Mouse (Mus musculus) neural tube, embryonic 14.5 days (tissue): ENCODE measurements at regions not wholly inside any gene's neighbourhood (a gene's known extent, or its start where the extent isn't known, plus 50 kb on each side); places are given as distances from the start of the nearest gene placed in this dataset.

Source experiments
- ATAC-seq: fragments of 200-750 bp; cut with Nextera tagmentation; 2 replicates; pipeline ENCODE4 v1.8.0; 2017; ENCODE audit warnings: low read depth, mild to moderate bottlenecking, moderate TSS enrichment, moderate library complexity
- H3K27ac ChIP-seq: fragments of 300-500 bp; sonication (generic); 2 replicates; pipeline ENCODE4 v1.5.1; 2014; ENCODE audit warnings: low read depth, mild to moderate bottlenecking, control low read depth, low read length, moderate library complexity, mixed read lengths
- H3K27me3 ChIP-seq: fragments of 300-500 bp; sonication (generic); 2 replicates; pipeline ENCODE4 v1.6.1; 2014; ENCODE audit warnings: low read length; ENCODE audit not compliant: control insufficient read depth, insufficient read depth
- H3K36me3 ChIP-seq: fragments of 300-500 bp; sonication (generic); 2 replicates; pipeline ENCODE4 v1.6.1; 2014; ENCODE audit warnings: low read length, mixed read lengths; ENCODE audit not compliant: control insufficient read depth, insufficient read depth
- H3K4me1 ChIP-seq: fragments of 300-500 bp; sonication (generic); 2 replicates; pipeline ENCODE4 v1.6.1; 2014; ENCODE audit warnings: low read length; ENCODE audit not compliant: control insufficient read depth, insufficient read depth
- H3K4me2 ChIP-seq: fragments of 300-500 bp; sonication (generic); 2 replicates; pipeline ENCODE4 v1.6.1; 2014; ENCODE audit warnings: mild to moderate bottlenecking, low read depth, low read length, control low read depth
- H3K4me3 ChIP-seq: fragments of 300-500 bp; sonication (generic); 2 replicates; pipeline ENCODE4 v1.5.1; 2014; ENCODE audit warnings: low read depth, low read length, control low read depth, mixed read lengths
- H3K9ac ChIP-seq: fragments of 300-500 bp; sonication (generic); replicated peaks from 2 replicates; pipeline ENCODE4 v1.6.1; 2014; ENCODE audit warnings: low read depth, mild to moderate bottlenecking, control low read depth, low read length, mixed read lengths
- H3K9me3 ChIP-seq: fragments of 300-500 bp; sonication (generic); 2 replicates; pipeline ENCODE4 v1.6.1; 2016; ENCODE audit warnings: low read length; ENCODE audit not compliant: control insufficient read depth
- WGBS: fragments of 180-500 bp; shearing (Covaris S2); extraction: QIAGEN DNeasy Blood & Tissue Kit; methylation state at CpG from one replicate; pipeline ENCODE4 v1.1.7; 2014; 5-methylcytosine and 5-hydroxymethylcytosine counted together

DNA sequence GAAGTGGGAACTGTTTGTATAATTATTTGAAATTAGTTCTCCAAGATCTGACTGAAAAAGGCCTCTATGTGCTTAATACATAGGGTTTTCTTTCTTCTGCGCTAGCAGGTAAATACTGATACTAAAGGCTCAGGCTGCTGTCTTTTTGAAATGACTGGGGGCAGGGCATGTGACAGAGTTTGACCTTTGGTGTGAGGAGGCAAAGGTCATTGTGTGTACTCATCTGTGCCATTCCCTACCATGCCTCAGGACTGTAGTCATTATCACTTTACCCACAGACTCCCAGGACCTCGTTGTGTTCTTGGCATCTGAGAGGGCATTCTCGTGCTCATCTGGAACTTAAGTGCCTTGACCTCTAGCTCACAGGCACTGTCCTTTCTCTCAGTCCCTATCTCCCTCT is 88.5 kb downstream of the Sox1 start:
- Histone ChIP-seq H3K9ac (no peak overlapping the region), H3K4me2 (no peak overlapping the region), H3K4me3 (no peak overlapping the region), H3K36me3 (no peaks in the 10 kb centered on the region), H3K27ac (no peak overlapping the region), H3K4me1 (0 out of 2 replicates have a peak, but pooled peaks cover 3% of the 10 kb centered on the region), H3K27me3 (peaks cover 4% of the 10 kb centered on the region), H3K9me3 (no peaks in the 10 kb centered on the region)
- ATAC-seq = no peak
- WGBS = 77% methylated on average over 3 of the region's 3 CpGs

DNA sequence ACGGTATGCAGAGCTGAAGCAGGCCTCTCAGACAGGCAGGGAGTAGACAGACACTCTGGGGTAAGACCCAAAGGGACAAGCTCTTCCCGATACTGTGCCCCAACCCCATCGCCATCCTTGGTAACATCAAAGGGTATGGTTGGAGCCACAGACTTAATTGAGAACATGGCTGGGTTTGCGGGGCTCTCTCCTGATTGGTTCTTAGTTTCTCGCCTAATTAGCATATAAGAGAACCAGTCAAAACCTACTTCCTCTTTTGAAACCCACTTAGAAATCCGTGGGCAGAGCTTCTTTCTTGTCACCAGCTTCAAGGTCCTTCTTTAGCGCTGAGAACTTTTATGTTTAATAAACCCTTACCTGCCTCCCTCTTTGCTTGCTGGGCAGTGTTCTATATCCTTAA is 87.5 kb upstream of the Spaca7 start:
- no peak for ATAC-seq
- H3K36me3 ChIP-seq = no peaks in the 10 kb centered on the region
- no peak overlapping the region for H3K4me2 ChIP-seq
- H3K9ac ChIP-seq = no peak overlapping the region
- H3K4me3 ChIP-seq = no peak overlapping the region
- H3K27me3 ChIP-seq = peaks cover under 1% of the 10 kb centered on the region; the same call in 1 of the 2 replicates
- H3K4me1 ChIP-seq = 0 out of 2 replicates have a peak, but pooled peaks cover 3% of the 10 kb centered on the region
- no peaks in the 10 kb centered on the region for H3K9me3 ChIP-seq
- 84% methylated on average over 7 of the region's 7 CpGs for WGBS
- no peak overlapping the region for H3K27ac ChIP-seq

DNA sequence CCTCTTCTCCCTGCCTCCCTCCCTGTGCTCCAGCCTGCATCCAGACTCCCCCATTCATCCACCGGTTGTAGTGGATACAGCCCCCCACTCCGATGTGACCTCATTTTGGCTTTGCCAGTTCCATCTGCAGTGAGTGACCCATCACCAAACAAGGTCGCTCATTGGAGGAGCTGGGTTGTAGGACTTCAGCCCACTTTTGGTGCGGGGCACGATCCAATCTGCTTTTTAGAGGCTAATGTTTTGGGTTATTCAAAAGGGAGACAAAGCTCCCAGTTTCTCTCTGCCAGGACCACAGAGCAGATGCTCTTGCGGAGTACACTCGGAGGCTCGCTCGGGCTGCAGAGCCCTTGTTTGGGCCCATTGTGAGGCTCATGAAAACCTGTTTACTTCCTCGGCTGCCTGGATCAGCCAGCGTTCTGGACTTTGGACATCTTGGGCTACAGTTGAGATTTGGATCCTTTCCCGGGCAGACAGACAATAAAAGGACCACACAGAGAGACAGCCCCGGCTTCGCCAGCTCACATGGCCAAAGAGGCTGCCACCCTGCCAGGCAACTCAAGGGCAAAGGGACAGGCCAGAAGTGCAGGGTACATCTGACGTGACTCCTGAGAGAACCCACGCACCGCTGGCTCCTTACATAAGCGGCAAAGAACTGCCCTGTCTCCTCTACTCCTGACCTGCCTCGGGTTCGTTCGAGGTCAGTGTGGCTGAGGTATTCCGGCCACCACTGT is 86.3 kb upstream of the Spaca7 start:
- H3K36me3 ChIP-seq = no peaks in the 10 kb centered on the region
- peak; percentile 76; the same call in 1 of the 2 replicates for ATAC-seq
- 47% methylated on average over 22 of the region's 22 CpGs for WGBS
- H3K27ac ChIP-seq = no peak overlapping the region
- no peaks in the 10 kb centered on the region for H3K9me3 ChIP-seq
- H3K4me3 ChIP-seq = no peak overlapping the region
- H3K9ac ChIP-seq = no peak overlapping the region
- H3K27me3 ChIP-seq = no peaks in the 10 kb centered on the region
- H3K4me1 ChIP-seq = 0 out of 2 replicates have a peak, but pooled peaks cover 3% of the 10 kb centered on the region
- H3K4me2 ChIP-seq = no peak overlapping the region

DNA sequence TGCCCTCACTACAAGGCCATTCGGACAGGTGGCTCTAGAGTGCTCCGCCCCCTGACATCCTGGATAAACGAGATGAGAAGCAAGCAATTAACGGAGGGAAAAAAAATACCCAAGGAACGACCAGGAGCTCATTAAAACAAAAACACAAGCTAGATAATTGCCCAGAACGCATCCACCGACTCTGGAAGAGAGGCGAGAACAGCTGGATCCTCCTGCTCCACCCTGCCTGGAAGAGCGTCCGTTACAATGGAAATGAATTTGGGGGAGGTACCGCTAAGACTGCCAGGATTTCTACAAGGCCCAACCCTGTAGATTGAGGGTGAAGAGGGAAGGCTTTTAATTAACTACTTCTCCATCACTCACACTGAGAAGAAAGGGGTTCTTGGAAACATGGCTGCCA is 85.6 kb upstream of the Spaca7 start:
- Histone ChIP-seq H3K4me1 (no peaks in the 10 kb centered on the region), H3K4me3 (no peak overlapping the region), H3K9ac (no peak overlapping the region), H3K4me2 (no peak overlapping the region), H3K36me3 (no peaks in the 10 kb centered on the region), H3K27me3 (no peaks in the 10 kb centered on the region), H3K27ac (no peak overlapping the region), H3K9me3 (no peaks in the 10 kb centered on the region)
- 33% methylated on average over 11 of the region's 11 CpGs for WGBS
- no peak for ATAC-seq

GRCm38 (mm10) chr8:12489194-12489593 is 83.6 kb upstream of the Spaca7 start:
- H3K27me3 ChIP-seq = no peaks in the 10 kb centered on the region

GRCm38 (mm10) chr8:12491472-12491871 is 81.4 kb upstream of the Spaca7 start:
- no peaks in the 10 kb centered on the region for H3K36me3 ChIP-seq
- 77% methylated on average over 6 of the region's 6 CpGs for WGBS
- no peak for ATAC-seq
- H3K4me1 ChIP-seq = no peaks in the 10 kb centered on the region
- H3K27ac ChIP-seq = no peak overlapping the region
- no peak overlapping the region for H3K9ac ChIP-seq
- H3K27me3 ChIP-seq = no peaks in the 10 kb centered on the region
- H3K9me3 ChIP-seq = no peaks in the 10 kb centered on the region
- no peak overlapping the region for H3K4me2 ChIP-seq
- no peak overlapping the region for H3K4me3 ChIP-seq

More at GRCm38 (mm10) chr8:12489194-12489593, 83.6 kb upstream of the Spaca7 start:
- no peaks in the 10 kb centered on the region for H3K36me3 ChIP-seq
- H3K9ac ChIP-seq = no peak overlapping the region
- H3K27ac ChIP-seq = no peak overlapping the region
- H3K4me1 ChIP-seq = no peaks in the 10 kb centered on the region
- H3K9me3 ChIP-seq = no peaks in the 10 kb centered on the region
- WGBS = 92% methylated on average over 5 of the region's 5 CpGs
- no peak overlapping the region for H3K4me2 ChIP-seq
- no peak overlapping the region for H3K4me3 ChIP-seq
- no peak for ATAC-seq

DNA sequence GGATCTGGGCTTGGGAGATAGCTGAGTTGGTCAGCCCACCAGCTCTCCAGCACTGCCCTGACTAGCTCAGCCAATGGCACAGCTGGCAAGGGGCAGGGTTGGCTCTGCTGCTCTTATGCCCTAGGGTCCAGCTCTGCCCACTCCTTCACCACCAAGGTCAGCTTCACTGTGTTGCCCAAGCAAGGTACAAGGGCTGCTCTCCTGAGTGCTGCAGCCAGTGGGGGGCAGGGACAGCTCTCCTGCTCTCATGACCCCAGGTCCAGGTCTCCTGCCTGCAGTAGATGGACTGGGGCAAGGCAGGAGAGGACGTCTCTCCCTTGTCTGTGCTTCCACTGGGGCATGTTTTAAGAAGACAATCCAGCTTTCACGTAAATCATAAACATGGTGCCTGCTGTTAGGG is 80.4 kb upstream of the Spaca7 start:
- Histone ChIP-seq H3K4me2 (no peak overlapping the region), H3K27me3 (no peaks in the 10 kb centered on the region), H3K4me3 (no peak overlapping the region), H3K36me3 (no peaks in the 10 kb centered on the region), H3K9me3 (no peaks in the 10 kb centered on the region), H3K9ac (no peak overlapping the region), H3K4me1 (no peaks in the 10 kb centered on the region), H3K27ac (no peak overlapping the region)
- WGBS = 72% methylated on average over 2 of the region's 2 CpGs
- ATAC-seq = no peak

DNA sequence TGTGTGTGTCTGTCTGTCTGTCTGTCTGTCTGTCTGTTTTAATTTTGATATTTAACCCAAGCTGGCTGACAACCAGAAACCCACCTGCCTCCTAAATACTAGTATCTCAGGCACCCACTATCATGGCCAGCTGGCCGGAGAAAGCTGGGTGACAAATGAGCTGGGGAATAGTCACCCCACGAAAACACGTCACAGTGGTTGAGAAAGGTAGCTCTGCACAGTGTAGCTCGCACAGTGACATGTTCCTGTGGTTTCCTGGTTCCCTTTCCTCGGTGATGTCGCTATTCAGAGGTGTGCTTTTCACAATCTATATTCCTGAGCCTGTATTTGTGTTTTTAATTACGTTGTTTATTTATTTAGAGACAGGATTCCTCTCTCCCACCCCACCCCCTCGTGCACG is 78.3 kb upstream of the Spaca7 start:
- Histone ChIP-seq H3K9me3 (no peaks in the 10 kb centered on the region), H3K4me3 (no peak overlapping the region), H3K36me3 (no peaks in the 10 kb centered on the region), H3K9ac (no peak overlapping the region), H3K4me1 (no peaks in the 10 kb centered on the region), H3K27me3 (no peaks in the 10 kb centered on the region), H3K4me2 (no peak overlapping the region), H3K27ac (no peak overlapping the region)
- WGBS = 88% methylated on average over 9 of the region's 9 CpGs
- no peak for ATAC-seq

DNA sequence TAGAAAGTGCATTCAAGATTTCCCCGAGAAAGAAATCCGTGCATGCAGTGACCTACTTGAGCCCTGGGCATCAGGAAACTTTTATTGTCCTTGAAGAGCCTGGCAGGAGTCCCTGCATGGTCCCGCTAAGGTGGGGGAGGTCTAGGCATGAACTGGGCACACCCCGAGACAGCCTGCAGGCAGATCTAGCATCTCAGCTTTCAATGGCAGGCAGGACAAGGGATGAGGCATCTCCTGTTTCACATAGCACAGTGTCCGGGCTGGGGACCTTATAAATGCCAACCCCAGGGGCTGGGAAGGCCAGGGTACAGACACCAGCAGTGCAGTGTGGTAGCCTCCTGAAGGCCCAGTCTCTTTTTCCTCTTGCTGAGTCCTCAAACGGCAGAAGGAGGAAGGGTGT is 75.4 kb upstream of the Spaca7 start:
- no peaks in the 10 kb centered on the region for H3K36me3 ChIP-seq
- no peak for ATAC-seq
- peaks cover 11% of the 10 kb centered on the region; the same call in 1 of the 2 replicates for H3K27me3 ChIP-seq
- WGBS = 12% methylated on average over 6 of the region's 6 CpGs
- H3K4me2 ChIP-seq = no peak overlapping the region
- H3K27ac ChIP-seq = no peak overlapping the region
- H3K9me3 ChIP-seq = no peaks in the 10 kb centered on the region
- H3K9ac ChIP-seq = no peak overlapping the region
- H3K4me1 ChIP-seq = peaks cover 7% of the 10 kb centered on the region; the same call in 1 of the 2 replicates
- H3K4me3 ChIP-seq = no peak overlapping the region
